Mouse (Mus musculus) cerebellum, adult 9-10 months (tissue): ENCODE data around the gene Olfr1080.
"Not testable (repeated sequence)": the region's sequence is repeated elsewhere in the genome, so short reads cannot be mapped to it uniquely, and the experiment has no call there.

Experiments
- DNase-seq: peaks from one replicate; pipeline ENCODE4 v3.0.0; 2022

Gene Olfr1080

DNA sequence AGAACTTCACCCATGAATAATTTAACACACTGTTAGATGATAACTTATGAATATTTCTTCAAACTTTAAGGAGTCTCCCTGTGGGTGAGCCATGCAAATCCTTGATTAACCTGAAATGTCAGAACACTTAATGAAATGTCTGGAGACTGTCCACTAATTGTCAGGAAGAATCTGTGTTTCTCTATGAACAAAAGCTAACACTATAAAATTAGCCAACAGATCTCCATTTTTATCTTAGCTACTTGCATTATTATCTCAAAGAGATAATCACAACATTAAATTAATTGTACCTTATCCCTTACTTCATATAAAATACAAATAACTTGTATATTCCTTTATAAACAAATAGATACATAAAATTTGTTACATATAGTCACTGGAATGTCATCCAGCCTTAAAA is at the start of gene Olfr1080:
TSS of gene Olfr1080 (minus strand) at position 101 of the 400 bp plus-strand sequence.
- DNase-seq: not testable (repeated sequence)

DNA sequence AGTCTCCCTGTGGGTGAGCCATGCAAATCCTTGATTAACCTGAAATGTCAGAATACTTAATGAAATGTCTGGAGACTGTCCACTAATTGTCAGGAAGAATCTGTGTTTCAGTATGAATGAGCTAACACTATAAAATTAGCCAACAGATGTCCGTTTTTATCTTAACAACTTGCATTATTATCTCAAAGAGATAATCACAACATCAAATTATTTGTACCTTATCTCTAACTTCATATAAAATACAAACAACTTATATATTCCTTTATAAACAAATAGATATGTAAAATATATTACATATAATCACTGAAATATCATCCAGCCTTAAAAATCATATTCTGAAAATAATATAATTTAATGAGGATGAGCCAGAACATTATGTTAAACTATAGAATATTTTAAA is 40.8 kb upstream of the Olfr1080 start, which contains the start of gene Olfr1082:
TSS of gene Olfr1082 (minus strand) at position 101 of the 400 bp plus-strand sequence.
- not testable (repeated sequence) for DNase-seq

DNA sequence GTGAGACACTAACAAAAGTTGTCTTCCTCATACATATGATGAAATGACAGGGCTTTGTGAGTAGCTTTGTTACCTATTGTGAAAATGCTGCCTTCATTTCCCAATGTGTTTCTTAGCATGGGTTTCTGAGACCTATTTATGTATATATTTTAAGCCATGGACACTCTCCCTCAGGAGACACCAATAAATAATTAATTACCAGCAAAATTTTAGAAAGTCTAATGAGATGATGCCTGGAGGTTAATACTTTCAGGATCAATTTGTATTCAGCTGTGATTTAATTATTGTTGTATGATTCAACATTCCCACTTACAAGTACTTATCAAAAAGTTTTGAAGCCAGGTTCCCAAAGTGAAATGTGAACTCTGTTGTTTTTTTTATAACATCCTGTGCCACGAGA is 15.7 kb downstream of the Olfr1080 start, which contains the start of gene Olfr1079:
TSS of gene Olfr1079 (minus strand) at position 101 of the 400 bp plus-strand sequence.
- DNase-seq: no peak

DNA sequence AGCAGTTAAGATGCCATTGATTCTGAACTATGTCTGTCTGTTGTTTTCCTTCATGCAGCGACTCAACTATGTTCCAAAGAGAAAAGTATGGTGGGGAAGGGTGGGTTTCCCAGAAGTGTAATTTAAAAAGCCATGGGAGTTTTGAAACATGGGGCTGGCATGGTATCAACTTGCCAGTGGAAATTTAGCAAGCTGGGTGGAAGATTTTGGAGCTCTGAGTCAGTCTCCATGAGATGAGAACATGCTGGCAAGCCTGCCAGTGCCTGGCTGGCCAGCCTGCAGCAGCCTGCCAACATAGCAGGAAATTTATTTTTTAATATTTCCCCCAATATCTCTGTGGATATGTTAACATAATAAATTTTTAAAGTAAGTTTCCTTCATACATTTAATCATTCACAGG is 27.0 kb downstream of the Olfr1080 start:
- DNase-seq: no peak

DNA sequence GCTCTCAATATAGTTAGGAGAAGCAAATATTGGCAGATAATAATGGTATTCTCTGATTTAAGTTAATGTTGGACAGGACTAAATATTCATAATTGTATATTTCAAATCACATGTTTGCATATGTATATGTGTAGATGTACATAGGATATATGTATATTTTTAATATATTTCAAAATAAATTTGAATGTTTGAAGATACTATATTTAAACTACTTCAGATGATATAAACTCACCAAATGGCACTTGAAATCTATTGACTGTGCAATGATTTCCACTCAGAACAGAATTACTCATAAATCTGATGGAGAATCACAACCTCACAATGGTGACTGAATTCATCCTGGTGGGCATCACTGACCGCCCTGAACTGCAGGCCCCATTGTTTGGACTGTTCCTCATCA is 49.9 kb downstream of the Olfr1080 start, which contains the start of gene Olfr1076:
TSS of gene Olfr1076 (plus strand) at position 301 of the 400 bp plus-strand sequence.
- DNase-seq: no peak
